Mouse (Mus musculus): ENCODE measurements around the gene Zfp808. TPM values are rescaled to one million over a fixed set of nuclear protein-coding genes. Genes with fewer than 3 reads are reported as not detected.
"Not testable (repeated sequence)": the region's sequence is repeated elsewhere in the genome, so short reads cannot be mapped to it uniquely, and the experiment has no call there.

The Zfp808 gene
- polyA plus RNA-seq, 1 experiment from 2014 or later: 16.0 TPM

DNA sequence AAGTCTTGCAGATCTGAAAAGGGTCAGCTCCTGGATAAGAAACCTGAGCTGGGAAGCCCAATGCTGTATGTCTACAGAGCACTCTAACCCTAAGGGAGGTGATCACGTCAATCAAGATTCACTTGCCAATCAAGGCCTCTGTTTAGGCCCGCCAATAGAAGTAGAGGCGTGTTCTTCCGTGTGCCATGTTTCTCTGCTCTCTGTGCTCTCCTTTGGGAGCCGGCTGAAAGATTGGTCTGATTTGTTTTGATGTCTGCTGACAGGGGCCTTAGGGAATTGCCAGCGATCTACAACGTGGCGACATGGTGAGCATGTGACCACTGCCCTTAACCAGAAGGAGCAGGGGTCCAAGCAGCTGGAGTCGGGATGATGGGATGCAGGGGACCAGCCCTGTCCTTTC lies 125.5 kb downstream of the Zfp808 start:
- H3K4me1 ChIP-seq (ENCODE audit: control insufficient read depth, insufficient read depth, low read length); H3K4me3 ChIP-seq (ENCODE audit: low read depth, low read length); H3K9ac ChIP-seq (replicated peaks; ENCODE audit: low read length); H3K27me3 ChIP-seq (ENCODE audit: control insufficient read depth, insufficient read depth, low read length); DNase-seq (ENCODE audit: low spot score); H3K36me3 ChIP-seq (replicated peaks; ENCODE audit: control insufficient read depth, insufficient read depth, low read depth, low read length); H3K4me2 ChIP-seq (ENCODE audit: low read depth, low read length); H3K27ac ChIP-seq (replicated peaks; ENCODE audit: low read depth, low read length); ATAC-seq (replicated peaks; ENCODE audit: insufficient number of reproducible peaks, low FRiP score, low TSS enrichment, low read depth); H3K9me3 ChIP-seq (replicated peaks; ENCODE audit: control insufficient read depth, low read length): not testable (repeated sequence)
- 81% methylated on average over 9 of the region's 9 CpGs for WGBS

GRCm38 (mm10) chr13:62263392-62263791 lies 133.7 kb downstream of the Zfp808 start:
- DNase-seq (ENCODE audit: low spot score) (no peak), ATAC-seq (replicated peaks; ENCODE audit: insufficient number of reproducible peaks, low FRiP score, low TSS enrichment, low read depth) (no peak)
- Histone ChIP-seq H3K9me3 (replicated peaks; ENCODE audit: control insufficient read depth, low read length) (peaks cover 3% of the 10 kb centered on the region; the same call in 1 of the 2 replicates), H3K27ac (replicated peaks; ENCODE audit: low read depth, low read length) (no peak overlapping the region), H3K4me2 (ENCODE audit: low read depth, low read length) (no peak overlapping the region), H3K36me3 (replicated peaks; ENCODE audit: control insufficient read depth, insufficient read depth, low read depth, low read length) (no peaks in the 10 kb centered on the region), H3K4me3 (ENCODE audit: low read depth, low read length) (no peak overlapping the region), H3K4me1 (ENCODE audit: control insufficient read depth, insufficient read depth, low read length) (no peaks in the 10 kb centered on the region), H3K9ac (replicated peaks; ENCODE audit: low read length) (no peak overlapping the region), H3K27me3 (ENCODE audit: control insufficient read depth, insufficient read depth, low read length) (no peaks in the 10 kb centered on the region)
- 87% methylated on average over 4 of the region's 4 CpGs for WGBS
